Mouse (Mus musculus) ES-E14 (cell line): ENCODE results near the gene Cbr2. TPM values are rescaled to one million over a fixed set of nuclear protein-coding genes. Genes with fewer than 3 reads are reported as not detected.

ENCODE experiments used
- DNase-seq: peaks from one replicate; pipeline ENCODE4 v3.0.0-alpha.2; 2013; ENCODE audit warnings: low read depth, low spot score
- H3K27ac ChIP-seq: 2 replicates; pipeline ENCODE4 v1.5.1; 2012; ENCODE audit warnings: low read depth, mild to moderate bottlenecking, low read length, moderate library complexity, mixed read lengths; ENCODE audit not compliant: poor library complexity, insufficient read depth, severe bottlenecking
- H3K36me3 ChIP-seq: 2 replicates; pipeline ENCODE4 v1.6.1; 2012; ENCODE audit warnings: mild to moderate bottlenecking, low read length, moderate library complexity, mixed read lengths; ENCODE audit not compliant: control insufficient read depth, poor library complexity, insufficient read depth, severe bottlenecking
- H3K4me1 ChIP-seq, 2 experiments: fragments of 150-350 bp in 1 of 2; sonication (generic) in 1 of 2; 2 replicates each; pipeline ENCODE4 v1.6.1; 2012; ENCODE audit warnings: low read length in 2 of 2, mild to moderate bottlenecking in 1 of 2, mixed read lengths in 1 of 2; ENCODE audit not compliant: control insufficient read depth in 2 of 2, insufficient read depth in 2 of 2, poor library complexity in 1 of 2
- H3K4me3 ChIP-seq, 2 experiments: fragments of 150-350 bp in 1 of 2; sonication (generic) in 1 of 2; 2 replicates each; pipeline ENCODE4 v1.5.1; 2012; ENCODE audit warnings: low read length in 2 of 2, low read depth in 1 of 2, mild to moderate bottlenecking in 1 of 2, mixed read lengths in 1 of 2; ENCODE audit not compliant: insufficient read depth in 1 of 2, poor library complexity in 1 of 2, severe bottlenecking in 1 of 2
- H3K9ac ChIP-seq: 2 replicates; pipeline ENCODE4 v1.6.1; 2012; ENCODE audit warnings: low read depth, mild to moderate bottlenecking, low read length, mixed read lengths; ENCODE audit not compliant: poor library complexity, insufficient read depth, severe bottlenecking
- H3K9me3 ChIP-seq: fragments of 150-350 bp; sonication (generic); 2 replicates; pipeline ENCODE4 v1.6.1; 2012; ENCODE audit warnings: low read depth, mild to moderate bottlenecking, low read length; ENCODE audit not compliant: control insufficient read depth, insufficient read depth
- CHD2 ChIP-seq: IDR thresholded peaks from 2 replicates; pipeline ENCODE4 v1.6.1; 2014; ENCODE audit warnings: mild to moderate bottlenecking, low read depth, low read length, inconsistent platforms
- HCFC1 ChIP-seq: IDR thresholded peaks from 2 replicates; pipeline ENCODE4 v1.6.1; 2012; ENCODE audit warnings: low read length, inconsistent platforms, borderline replicate concordance; ENCODE audit not compliant: insufficient read depth
- MAFK ChIP-seq: IDR thresholded peaks from 2 replicates; pipeline ENCODE4 v1.6.1; 2014; ENCODE audit warnings: mild to moderate bottlenecking, low read depth, low read length, inconsistent platforms; ENCODE audit not compliant: insufficient read depth
- ZC3H11A ChIP-seq: IDR thresholded peaks from 2 replicates; pipeline ENCODE4 v1.6.1; 2012; ENCODE audit warnings: low read depth, mild to moderate bottlenecking, inconsistent platforms, low read length, borderline replicate concordance
- ZNF384 ChIP-seq: IDR thresholded peaks from 2 replicates; pipeline ENCODE4 v1.6.1; 2012; ENCODE audit warnings: low read depth, low read length, inconsistent platforms
- in situ Hi-C, 2 experiments: fragments of 600-800 bp; cut with MboI; formaldehyde crosslinking; loops; one replicate each; pipeline ENCODE4 v1.15.1; 2025; ENCODE audit warnings: low sequenced_read_pairs in 2 of 2, inconsistent platforms in 1 of 2; ENCODE audit not compliant: unreplicated experiment in 2 of 2
- total RNA-seq: library from RNA; depleted of rRNA; stranded (reverse); fragments of 300-350 nt; gene quantifications from 2 replicates; pipeline ENCODE4 v1.2.3, GENCODE M21; 2012

Cbr2 gene
- total RNA-seq, 1 experiment = not detected

GRCm38 (mm10) chr11:120722761-120723382 is 9.0 kb downstream of the Cbr2 start:
- Histone ChIP-seq H3K36me3 (peaks cover 22% of the 10 kb centered on the region), H3K9ac (no peak overlapping the region), H3K4me3 (no peak overlapping the region), H3K27ac (no peak overlapping the region), H3K4me1 (peaks cover 0 to 6% of the 10 kb centered on the region in 2 experiments; a peak in 2 of 4 replicates), H3K9me3 (no peaks in the 10 kb centered on the region)
- in situ Hi-C loops = no loop called here
- TF ChIP-seq ZC3H11A = no peak
- TF ChIP-seq HCFC1 = no peak
- TF ChIP-seq MAFK = no peak
- TF ChIP-seq ZNF384 = no peak
- no peak for TF ChIP-seq CHD2
- DNase-seq = no peak

DNA sequence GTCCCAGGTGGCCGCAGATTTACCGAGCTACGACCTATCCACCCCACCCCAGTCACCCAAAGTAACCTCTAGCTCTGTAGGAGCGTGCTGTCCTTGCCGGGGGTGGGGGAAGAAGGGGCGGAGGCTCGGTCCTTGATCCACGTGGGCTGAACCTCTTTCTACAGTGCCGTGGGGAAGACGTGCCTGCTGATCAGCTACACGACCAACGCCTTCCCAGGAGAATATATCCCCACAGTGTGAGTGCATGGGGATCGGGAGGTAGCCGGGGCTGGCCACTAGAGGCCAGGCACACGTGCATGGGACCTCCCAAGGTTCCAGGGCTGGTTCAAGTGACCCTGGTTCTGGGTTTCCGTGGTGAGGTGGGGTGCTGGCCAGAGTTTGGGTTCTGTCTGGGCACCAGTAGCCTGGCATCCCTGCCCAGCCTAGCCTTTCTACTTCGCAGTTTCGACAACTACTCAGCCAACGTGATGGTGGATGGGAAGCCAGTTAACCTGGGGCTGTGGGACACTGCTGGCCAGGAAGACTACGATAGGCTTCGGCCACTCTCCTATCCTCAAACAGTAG is 9.8 kb downstream of the Cbr2 start:
- H3K9me3 ChIP-seq = no peaks in the 10 kb centered on the region
- in situ Hi-C loops = no loop called here
- TF ChIP-seq CHD2 = no peak
- no peak for TF ChIP-seq MAFK
- no peak for TF ChIP-seq ZNF384
- no peak for TF ChIP-seq HCFC1
- TF ChIP-seq ZC3H11A = no peak
- peaks cover 0 to 6% of the 10 kb centered on the region in 2 experiments; a peak in 2 of 4 replicates for H3K4me1 ChIP-seq
- H3K9ac ChIP-seq = peak overlapping the region; percentile 56; the same call in 1 of the 2 replicates
- DNase-seq = no peak
- no peak overlapping the region for H3K27ac ChIP-seq
- peak overlapping the region; percentile 59 to 68 for H3K4me3 ChIP-seq
- H3K36me3 ChIP-seq = peaks cover 24% of the 10 kb centered on the region

DNA sequence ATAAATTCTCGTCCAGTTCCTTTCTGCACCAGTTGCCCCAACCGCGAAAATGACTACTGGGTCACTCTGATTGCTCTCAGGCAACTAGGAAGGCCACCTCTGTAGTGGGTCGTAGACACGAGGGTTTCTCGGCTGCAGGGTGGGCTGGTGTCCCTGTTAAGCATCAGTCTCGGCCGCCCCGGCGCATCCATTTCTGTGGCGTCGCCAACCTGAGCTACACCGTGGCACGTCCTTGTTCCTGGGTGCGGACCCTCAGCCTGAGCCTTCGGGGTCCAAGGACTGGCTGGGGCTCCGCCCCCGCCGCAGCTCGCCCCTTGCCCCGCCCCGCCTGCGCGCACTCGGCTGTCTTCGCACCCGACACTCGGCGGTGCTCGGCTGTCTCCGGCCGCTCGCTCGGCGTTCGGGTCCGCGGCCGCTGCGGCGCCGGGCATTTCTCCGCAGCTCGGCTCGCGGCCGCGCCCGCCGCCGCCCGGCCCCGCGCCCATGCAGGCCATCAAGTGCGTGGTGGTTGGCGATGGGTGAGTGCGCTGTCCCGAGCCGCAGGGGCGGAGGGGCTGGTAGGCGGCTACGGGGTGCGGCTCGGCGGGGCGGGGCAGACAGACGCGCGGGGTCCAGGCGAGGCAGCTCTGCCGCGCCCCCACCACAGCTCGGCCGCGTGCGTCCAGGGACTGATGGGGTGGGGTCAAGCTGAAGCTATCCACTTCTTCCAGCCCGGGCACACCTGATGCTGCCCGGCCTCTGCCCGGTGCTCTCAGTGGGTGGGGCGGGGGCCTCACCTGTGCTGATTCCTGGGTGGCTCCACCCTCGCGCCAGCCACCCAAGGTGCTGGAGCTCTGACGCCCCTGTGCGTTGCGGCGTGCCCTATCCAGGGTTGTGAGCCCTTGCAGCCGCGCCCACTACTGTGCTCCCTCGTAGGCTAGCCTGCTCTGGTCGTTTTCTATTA is 10.5 kb downstream of the Cbr2 start, which contains the start of gene Rac3:
Rac3 (plus strand) TSS at position 347 of the 943 bp plus-strand sequence.
- H3K27ac ChIP-seq = no peak within 1 kb of the TSS
- no peak for DNase-seq
- no peaks in the 10 kb centered on the region for H3K9me3 ChIP-seq
- in situ Hi-C loops = no loop called here
- peaks cover 26% of the 10 kb centered on the region for H3K36me3 ChIP-seq
- peaks cover 0 to 5% of the 10 kb centered on the region in 2 experiments; a peak in 2 of 4 replicates for H3K4me1 ChIP-seq
- TF ChIP-seq ZC3H11A = no peak
- TF ChIP-seq MAFK = no peak
- no peak for TF ChIP-seq CHD2
- TF ChIP-seq ZNF384 = no peak
- TF ChIP-seq HCFC1 = no peak
- H3K9ac ChIP-seq = peak within 1 kb of the TSS; percentile 56
- H3K4me3 ChIP-seq = peak within 1 kb of the TSS; percentile 59 to 68

- Histone ChIP-seq H3K9ac (peak overlapping the region; percentile 38), H3K9me3 (no peaks in the 10 kb centered on the region), H3K27ac (no peak overlapping the region), H3K36me3 (peaks cover 20% of the 10 kb centered on the region), H3K4me3 (peak overlapping the region; percentile 59 to 68), H3K4me1 (peaks cover 0 to 3% of the 10 kb centered on the region in 2 experiments; a peak in 2 of 4 replicates)
- DNase-seq = peak; percentile 98
- in situ Hi-C loops = no loop called here
- peak; percentile 97 for TF ChIP-seq ZC3H11A
- TF ChIP-seq HCFC1 = peak; percentile 51; the same call in 1 of the 2 replicates
- TF ChIP-seq CHD2 = no peak
- TF ChIP-seq MAFK = 0 out of 2 replicates have a peak, but pooled peaks have one; percentile 19
Measured at GRCm38 (mm10) chr11:120720450-120720849, 11.5 kb downstream of the Cbr2 start.
